8 mouse cellular contexts compared by ENCODE assay signal in genomic region chr10:73105893-73106292, GRCm38 (mm10). TPM values are rescaled to one million over a fixed set of nuclear protein-coding genes. Genes with fewer than 3 reads are reported as not detected.
DNase-seq lines count a peak whose midpoint lies in the region; ATAC-seq and TF ChIP-seq lines count a peak whose summit lies in the region.

No protein-coding gene starts in this region.

- no peaks in the 10 kb centered on the region for H3K9me3 ChIP-seq in hindbrain, embryonic 10.5 days
- no peaks in the 10 kb centered on the region for H3K9me3 ChIP-seq in hindbrain, embryonic 12.5 days (replicated peaks)

- H3K4me1 ChIP-seq in hindbrain, embryonic 10.5 days (replicated peaks), result no peaks in the 10 kb centered on the region
- no peaks in the 10 kb centered on the region for H3K4me1 ChIP-seq in hindbrain, embryonic 12.5 days
- H3K4me1 ChIP-seq in cortical plate, adult 2 months (ENCODE audit: control insufficient read depth, insufficient read depth, low read length), result peaks cover 2% of the 10 kb centered on the region; the same call in 1 of the 2 replicates

- no peak overlapping the region for H3K9ac ChIP-seq in hindbrain, embryonic 12.5 days

- H3K27me3 ChIP-seq in hindbrain, embryonic 10.5 days (ENCODE audit: insufficient read depth, poor library complexity, severe bottlenecking), result peaks cover 16% of the 10 kb centered on the region
- peaks cover 13% of the 10 kb centered on the region for H3K27me3 ChIP-seq in hindbrain, embryonic 12.5 days

- no peak overlapping the region for H3K4me2 ChIP-seq in hindbrain, embryonic 12.5 days (replicated peaks)

- no peak overlapping the region for H3K4me3 ChIP-seq in hindbrain, embryonic 10.5 days
- H3K4me3 ChIP-seq in hindbrain, embryonic 12.5 days, result no peak overlapping the region
- H3K4me3 ChIP-seq in cortical plate, adult 2 months (ENCODE audit: insufficient read depth, low read length), result no peak overlapping the region

- WGBS in hindbrain, embryonic 10.5 days, result 47% methylated on average over 2 of the region's 2 CpGs
- 53% methylated on average over 2 of the region's 2 CpGs for WGBS in hindbrain, embryonic 12.5 days

- H3K27ac ChIP-seq in hindbrain, embryonic 10.5 days, result no peak overlapping the region
- no peak overlapping the region for H3K27ac ChIP-seq in hindbrain, embryonic 12.5 days
- no peak overlapping the region for H3K27ac ChIP-seq in cortical plate, adult 2 months (ENCODE audit: insufficient read depth, low read length)

- no peaks in the 10 kb centered on the region for H3K36me3 ChIP-seq in hindbrain, embryonic 10.5 days
- no peaks in the 10 kb centered on the region for H3K36me3 ChIP-seq in hindbrain, embryonic 12.5 days

- no peak for ATAC-seq in hindbrain, embryonic 12.5 days (ENCODE audit: low FRiP score)

- DNase-seq in hindbrain, embryonic 10.5 days (ENCODE audit: low spot score), result peak; percentile 63
- peak; percentile 52 for DNase-seq in thymus, postnatal 4 days
- DNase-seq in thymus, postnatal 36 days, result no peak
- peak; percentile 30 for DNase-seq in lung, postnatal 36 days
- no peak for DNase-seq in T-cell, adult 2 months (ENCODE audit: low spot score)
- no peak for DNase-seq in MN1 (ENCODE audit: low spot score)

- peak; percentile 58 for TF ChIP-seq CTCF in cortical plate, adult 2 months (IDR thresholded peaks at IDR 0.05; ENCODE audit: extremely low read depth, insufficient read depth, low read length)

- TF ChIP-seq POLR2A in cortical plate, adult 2 months (IDR thresholded peaks at IDR 0.05; ENCODE audit: extremely low read depth, insufficient read depth, low read length), result no peak

RNA-seq across cellular contexts. Expression of gene Pcdh15, which starts 6.8 kb away (rescaled TPM):
- polyA plus RNA-seq in hindbrain, embryonic 10.5 days (2016; fragmentation: Nextera tagmentation; extraction: Ambion mirVana), result 0.62 and 0.90 TPM in 2 replicates
- 4.8 and 4.9 TPM in 2 replicates for polyA plus RNA-seq in hindbrain, embryonic 12.5 days (2016; fragmentation: Nextera tagmentation; extraction: Ambion mirVana)
- polyA plus RNA-seq in cortical plate, adult 2 months (2012; rRNA removed), result 14.9 and 16.9 TPM in 2 replicates

Comparison
In these comparisons a context has a peak if more than half of its experiments do, and no peak if none do; other contexts are left out.
1. DNase-seq: peak in hindbrain, embryonic 10.5 days (single experiment), thymus, postnatal 4 days (single experiment) and lung, postnatal 36 days (single experiment); none in thymus, postnatal 36 days (0 of 2), T-cell, adult 2 months (single experiment) and MN1 (single experiment).